Mouse (Mus musculus): ENCODE data around the gene Tmem251. TPM values are rescaled to one million over a fixed set of nuclear protein-coding genes. Genes with fewer than 3 reads are reported as not detected.

Tmem251 gene
- polyA plus RNA-seq, 1 experiment from 2014 or later, result 12.0 TPM

GRCm38 (mm10) chr12:102743036-102743588, 450 bp upstream of the Tmem251 start:
- Histone ChIP-seq H3K27me3 (ENCODE audit: poor library complexity, severe bottlenecking) (no peaks in the 10 kb centered on the region), H3K9me3 (no peaks in the 10 kb centered on the region), H3K4me1 (peaks cover 30% of the 10 kb centered on the region), H3K27ac (peak overlapping the region; percentile 95), H3K36me3 (replicated peaks) (peaks cover 41% of the 10 kb centered on the region), H3K4me3 (peak overlapping the region; percentile 91)
- no peak for DNase-seq (ENCODE audit: extremely low spot score, low spot score)
- under 1% methylated on average over 33 of the region's 33 CpGs for WGBS

GRCm38 (mm10) chr12:102744839-102745238, 1.3 kb downstream of the Tmem251 start:
- H3K9me3 ChIP-seq, result no peaks in the 10 kb centered on the region
- peak overlapping the region; percentile 91 for H3K4me3 ChIP-seq
- peaks cover 30% of the 10 kb centered on the region for H3K4me1 ChIP-seq
- H3K27me3 ChIP-seq (ENCODE audit: poor library complexity, severe bottlenecking), result no peaks in the 10 kb centered on the region
- 71% methylated on average over 6 of the region's 6 CpGs for WGBS
- DNase-seq (ENCODE audit: extremely low spot score, low spot score), result no peak
- peaks cover 56% of the 10 kb centered on the region for H3K36me3 ChIP-seq (replicated peaks)
- no peak overlapping the region for H3K27ac ChIP-seq

GRCm38 (mm10) chr12:102748256-102748655, 4.7 kb downstream of the Tmem251 start:
- Histone ChIP-seq H3K27ac (no peak overlapping the region), H3K36me3 (replicated peaks) (peaks cover 57% of the 10 kb centered on the region), H3K9me3 (no peaks in the 10 kb centered on the region), H3K4me1 (peaks cover 17% of the 10 kb centered on the region), H3K4me3 (no peak overlapping the region), H3K27me3 (ENCODE audit: poor library complexity, severe bottlenecking) (no peaks in the 10 kb centered on the region)
- no peak for DNase-seq (ENCODE audit: extremely low spot score, low spot score)
- 89% methylated on average over 3 of the region's 3 CpGs for WGBS

- DNase-seq (ENCODE audit: extremely low spot score, low spot score), result no peak
These were observed 12.7 kb downstream of the Tmem251 start for GRCm38 (mm10) chr12:102756304-102756703.

DNA sequence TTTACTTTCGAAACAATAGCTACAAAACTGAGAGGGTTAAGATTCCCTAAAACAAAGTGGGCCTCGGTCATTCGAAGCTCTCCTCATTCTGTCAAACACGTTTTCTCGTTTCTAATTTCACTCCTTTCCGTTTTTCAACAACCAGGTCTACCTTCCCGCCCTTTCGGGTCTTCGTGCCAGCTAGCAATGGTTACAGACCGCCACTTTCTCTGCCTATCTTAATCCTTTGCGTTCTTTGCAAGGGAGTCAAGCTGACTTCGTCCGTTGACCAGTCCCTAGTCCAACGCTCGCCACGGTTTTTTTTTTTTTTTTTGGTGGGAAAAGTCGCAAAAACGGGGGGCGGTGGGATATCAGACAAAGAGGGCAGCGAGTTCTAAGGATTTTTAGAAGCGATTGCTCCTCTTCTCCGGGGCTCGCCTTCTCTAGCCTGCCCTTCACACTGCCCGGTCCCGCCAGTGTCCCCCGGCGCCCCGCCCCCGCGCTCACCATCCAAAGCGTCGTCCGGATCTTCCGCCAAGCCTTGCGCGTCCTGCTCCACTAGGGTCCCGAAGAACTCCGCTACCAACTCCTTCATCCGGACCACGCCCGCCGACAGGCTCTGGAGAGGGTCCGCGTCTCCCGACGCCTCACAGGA, 13.6 kb downstream of the Tmem251 start:
- 2% methylated on average over 46 of the region's 46 CpGs for WGBS
- DNase-seq (ENCODE audit: extremely low spot score, low spot score), result no peak
- H3K27me3 ChIP-seq (ENCODE audit: poor library complexity, severe bottlenecking), result no peaks in the 10 kb centered on the region
- H3K4me3 ChIP-seq, result peak overlapping the region; percentile 91
- H3K36me3 ChIP-seq (replicated peaks), result peaks cover 55% of the 10 kb centered on the region
- no peaks in the 10 kb centered on the region for H3K9me3 ChIP-seq
- H3K4me1 ChIP-seq, result peaks cover 32% of the 10 kb centered on the region
- peak overlapping the region; percentile 94 for H3K27ac ChIP-seq

More at GRCm38 (mm10) chr12:102756304-102756703, 12.7 kb downstream of the Tmem251 start:
- peaks cover 52% of the 10 kb centered on the region for H3K36me3 ChIP-seq (replicated peaks)
- no peaks in the 10 kb centered on the region for H3K9me3 ChIP-seq
- WGBS, result 90% methylated on average over 7 of the region's 7 CpGs
- peaks cover 32% of the 10 kb centered on the region for H3K4me1 ChIP-seq
- no peak overlapping the region for H3K27ac ChIP-seq
- H3K27me3 ChIP-seq (ENCODE audit: poor library complexity, severe bottlenecking), result no peaks in the 10 kb centered on the region
- peak overlapping the region; percentile 91 for H3K4me3 ChIP-seq

GRCm38 (mm10) chr12:102757689-102758402, 14.3 kb downstream of the Tmem251 start, which contains the start of the genes Gm28051, Gon7 and Ubr7:
Gene Gm28051 (minus strand): TSS chr12:102757765.
Gene Gon7 (minus strand): TSS chr12:102757803.
Gene Ubr7 (plus strand): TSS chr12:102757967.
- H3K4me3 ChIP-seq, result peak within 1 kb of the TSS; percentile 91
- no peaks in the 10 kb centered on the region for H3K27me3 ChIP-seq (ENCODE audit: poor library complexity, severe bottlenecking)
- H3K27ac ChIP-seq, result peak within 1 kb of the TSS; percentile 94
- DNase-seq (ENCODE audit: extremely low spot score, low spot score), result peak; percentile 98
- peaks cover 32% of the 10 kb centered on the region for H3K4me1 ChIP-seq
- peaks cover 55% of the 10 kb centered on the region for H3K36me3 ChIP-seq (replicated peaks)
- WGBS, result under 1% methylated on average over 68 of the region's 73 CpGs
- no peaks in the 10 kb centered on the region for H3K9me3 ChIP-seq

- H3K27ac ChIP-seq, result peak within 1 kb of the TSS; percentile 94
- H3K9me3 ChIP-seq, result no peaks in the 10 kb centered on the region
- H3K36me3 ChIP-seq (replicated peaks), result peaks cover 57% of the 10 kb centered on the region
- peaks cover 32% of the 10 kb centered on the region for H3K4me1 ChIP-seq
- DNase-seq (ENCODE audit: extremely low spot score, low spot score), result no peak
- under 1% methylated on average over 10 of the region's 10 CpGs for whole genome bisulfite sequencing
- H3K27me3 ChIP-seq (ENCODE audit: poor library complexity, severe bottlenecking), result no peaks in the 10 kb centered on the region
- H3K4me3 ChIP-seq, result peak within 1 kb of the TSS; percentile 91
These were observed 14.8 kb downstream of the Tmem251 start, which contains the start of gene Gm20604 for GRCm38 (mm10) chr12:102758403-102758756. Gene Gm20604 (minus strand): TSS chr12:102758672.

GRCm38 (mm10) chr12:102758936-102759335, 15.4 kb downstream of the Tmem251 start:
- WGBS, result 5% methylated on average over 5 of the region's 5 CpGs
- Histone ChIP-seq H3K9me3 (no peaks in the 10 kb centered on the region), H3K4me1 (peaks cover 32% of the 10 kb centered on the region), H3K27me3 (ENCODE audit: poor library complexity, severe bottlenecking) (no peaks in the 10 kb centered on the region), H3K4me3 (peak overlapping the region; percentile 91), H3K27ac (peak overlapping the region; percentile 94), H3K36me3 (replicated peaks) (peaks cover 58% of the 10 kb centered on the region)
- DNase-seq (ENCODE audit: extremely low spot score, low spot score), result no peak

DNA sequence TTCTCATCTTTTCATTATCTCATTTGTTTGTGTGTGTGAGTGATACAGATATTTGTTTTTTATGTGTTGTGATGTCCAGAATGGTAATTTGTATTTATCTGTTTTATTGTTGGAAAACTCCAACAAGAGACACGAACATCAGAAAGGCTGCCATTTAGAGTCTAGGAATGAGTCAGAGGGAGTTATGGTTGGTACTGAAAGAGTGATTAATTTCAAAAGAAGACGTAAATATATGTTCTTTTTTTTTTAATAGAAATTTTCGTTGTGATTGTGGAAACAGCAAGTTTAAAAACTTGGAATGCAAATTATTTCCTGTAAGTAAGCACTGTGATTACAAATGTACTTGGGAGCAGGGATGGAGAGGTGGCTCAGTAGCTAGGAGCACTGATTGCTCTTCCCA, 18.1 kb downstream of the Tmem251 start:
- 91% methylated on average over 3 of the region's 3 CpGs for WGBS
- H3K27me3 ChIP-seq (ENCODE audit: poor library complexity, severe bottlenecking), result no peaks in the 10 kb centered on the region
- peaks cover 59% of the 10 kb centered on the region for H3K36me3 ChIP-seq (replicated peaks)
- peaks cover 26% of the 10 kb centered on the region for H3K4me1 ChIP-seq
- H3K27ac ChIP-seq, result no peak overlapping the region
- no peaks in the 10 kb centered on the region for H3K9me3 ChIP-seq
- H3K4me3 ChIP-seq, result no peak overlapping the region
- DNase-seq (ENCODE audit: extremely low spot score, low spot score), result no peak

DNA sequence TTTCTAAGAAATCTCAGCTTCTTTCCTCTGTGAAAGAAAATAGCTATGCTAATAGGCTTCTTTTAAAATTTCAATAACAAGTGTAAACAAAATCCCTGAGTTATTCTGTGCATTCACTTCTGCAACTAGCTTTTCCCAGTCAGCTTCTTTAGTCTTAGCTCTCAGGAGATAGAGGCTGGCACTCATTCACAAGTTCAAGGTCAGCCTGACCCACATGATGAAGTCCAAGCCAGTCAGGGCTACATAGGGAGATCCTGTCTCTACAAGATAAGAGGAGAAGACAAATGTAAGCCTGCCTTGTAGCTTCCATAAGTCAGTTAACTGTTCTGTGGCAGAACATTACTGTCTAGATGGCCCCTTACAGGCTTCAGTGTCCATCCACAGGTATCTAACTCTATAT, 20.1 kb downstream of the Tmem251 start:
- H3K27ac ChIP-seq, result no peak overlapping the region
- DNase-seq (ENCODE audit: extremely low spot score, low spot score), result no peak
- H3K4me3 ChIP-seq, result no peak overlapping the region
- peaks cover 79% of the 10 kb centered on the region for H3K36me3 ChIP-seq (replicated peaks)
- no peaks in the 10 kb centered on the region for H3K27me3 ChIP-seq (ENCODE audit: poor library complexity, severe bottlenecking)
- H3K9me3 ChIP-seq, result no peaks in the 10 kb centered on the region
- peaks cover 16% of the 10 kb centered on the region for H3K4me1 ChIP-seq

- no peaks in the 10 kb centered on the region for H3K4me1 ChIP-seq
- 95% methylated on average over 4 of the region's 4 CpGs for WGBS
- H3K36me3 ChIP-seq (replicated peaks), result peaks cover 98% of the 10 kb centered on the region
- peaks cover 2% of the 10 kb centered on the region; the same call in 1 of the 2 replicates for H3K9me3 ChIP-seq
- no peaks in the 10 kb centered on the region for H3K27me3 ChIP-seq (ENCODE audit: poor library complexity, severe bottlenecking)
- no peak for DNase-seq (ENCODE audit: extremely low spot score, low spot score)
- no peak overlapping the region for H3K27ac ChIP-seq
- no peak overlapping the region for H3K4me3 ChIP-seq
These were observed 25.4 kb downstream of the Tmem251 start for GRCm38 (mm10) chr12:102769000-102769399.

DNA sequence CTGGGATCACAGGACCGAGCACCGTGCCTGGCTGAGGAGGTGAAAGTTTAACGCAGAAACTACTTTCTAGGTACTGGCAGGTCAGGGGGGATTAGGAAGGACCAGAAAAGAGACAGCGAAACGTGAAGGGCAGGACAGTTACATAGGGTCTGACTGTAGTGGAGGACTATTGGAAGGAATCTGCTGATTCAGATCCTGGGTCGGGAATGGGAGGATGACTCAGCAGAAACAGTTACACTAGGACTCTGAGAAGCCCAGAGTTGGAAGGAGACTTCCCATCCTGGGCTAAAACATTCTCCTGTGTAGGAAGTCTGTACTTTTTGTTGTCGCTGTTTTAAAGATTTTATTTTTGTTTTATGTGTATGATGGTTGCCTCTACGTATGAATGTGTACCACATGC, 28.0 kb downstream of the Tmem251 start:
- Histone ChIP-seq H3K27ac (no peak overlapping the region), H3K36me3 (replicated peaks) (peaks cover 99% of the 10 kb centered on the region), H3K9me3 (peaks cover 2% of the 10 kb centered on the region; the same call in 1 of the 2 replicates), H3K4me3 (no peak overlapping the region), H3K4me1 (no peaks in the 10 kb centered on the region), H3K27me3 (ENCODE audit: poor library complexity, severe bottlenecking) (no peaks in the 10 kb centered on the region)
- DNase-seq (ENCODE audit: extremely low spot score, low spot score), result no peak
- WGBS, result 97% methylated on average over 8 of the region's 8 CpGs

GRCm38 (mm10) chr12:102772676-102773075, 29.1 kb downstream of the Tmem251 start:
- 95% methylated on average over 5 of the region's 5 CpGs for WGBS

More at GRCm38 (mm10) chr12:102772676-102773075, 29.1 kb downstream of the Tmem251 start:
- H3K36me3 ChIP-seq (replicated peaks), result peaks cover 99% of the 10 kb centered on the region
- H3K4me1 ChIP-seq, result no peaks in the 10 kb centered on the region
- no peaks in the 10 kb centered on the region for H3K27me3 ChIP-seq (ENCODE audit: poor library complexity, severe bottlenecking)
- no peak for DNase-seq (ENCODE audit: extremely low spot score, low spot score)
- H3K9me3 ChIP-seq, result peaks cover 2% of the 10 kb centered on the region; the same call in 1 of the 2 replicates
- no peak overlapping the region for H3K4me3 ChIP-seq
- no peak overlapping the region for H3K27ac ChIP-seq

Data from forebrain, embryonic 10.5 days (tissue).